Mouse (Mus musculus) forebrain, embryonic 10.5 days (tissue): ENCODE data around the gene Ptgfrn. TPM values are rescaled to one million over a fixed set of nuclear protein-coding genes. Genes with fewer than 3 reads are reported as not detected.

Experiments
- DNase-seq: peaks from one replicate; pipeline ENCODE4 v3.0.0-alpha.2; 2017; ENCODE audit warnings: low spot score; ENCODE audit errors: extremely low spot score
- H3K27ac ChIP-seq: fragments of 300-500 bp; sonication (generic); 2 replicates; pipeline ENCODE4 v1.5.1; 2016; ENCODE audit warnings: mild to moderate bottlenecking
- H3K27me3 ChIP-seq: fragments of 300-500 bp; sonication (generic); 2 replicates; pipeline ENCODE4 v1.6.1; 2016; ENCODE audit warnings: mild to moderate bottlenecking; ENCODE audit not compliant: poor library complexity, severe bottlenecking
- H3K36me3 ChIP-seq: fragments of 300-500 bp; sonication (generic); replicated peaks from 2 replicates; pipeline ENCODE4 v1.6.1; 2016; ENCODE audit warnings: mild to moderate bottlenecking, moderate library complexity
- H3K4me1 ChIP-seq: fragments of 300-500 bp; sonication (generic); 2 replicates; pipeline ENCODE4 v1.6.1; 2016
- H3K4me3 ChIP-seq: fragments of 300-500 bp; sonication (generic); 2 replicates; pipeline ENCODE4 v1.5.1; 2016; ENCODE audit warnings: mild to moderate bottlenecking, moderate library complexity
- H3K9me3 ChIP-seq: fragments of 300-500 bp; sonication (generic); 2 replicates; pipeline ENCODE4 v1.6.1; 2016; ENCODE audit warnings: mild to moderate bottlenecking, moderate library complexity
- WGBS: fragments of 180-500 bp; shearing (Covaris S2); methylation state at CpG from one replicate; pipeline ENCODE4 v1.1.7; 2016; 5-methylcytosine and 5-hydroxymethylcytosine counted together
- polyA plus RNA-seq: library from polyadenylated mRNA; unstranded; fragments of >200 nt; fragmentation: Nextera tagmentation; extraction: Ambion mirVana; gene quantifications from 2 replicates; pipeline ENCODE4 v1.2.1, GENCODE M21; 2016

Ptgfrn gene
- polyA plus RNA-seq, 1 experiment from 2014 or later: 3.3 TPM

DNA sequence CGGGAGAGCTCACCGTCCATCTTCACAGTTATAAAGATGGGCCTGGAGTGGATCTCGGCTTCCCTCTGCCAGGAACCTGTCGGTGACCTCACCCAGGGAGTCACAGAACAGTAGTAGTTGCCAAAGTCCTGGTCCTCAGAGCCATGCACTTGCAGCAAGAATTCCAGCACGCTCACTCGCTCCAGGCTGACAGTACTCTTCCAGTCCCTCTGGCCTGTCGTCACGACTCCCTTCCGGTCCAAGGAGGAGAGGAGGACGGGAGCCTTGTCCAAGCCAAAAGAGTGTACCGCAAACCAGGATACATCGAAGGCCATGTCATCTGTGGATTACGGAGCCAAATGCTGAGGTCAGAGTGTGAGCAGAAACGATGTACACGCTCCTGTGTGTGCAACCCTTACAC, 64.6 kb downstream of the Ptgfrn start:
- no peak for DNase-seq
- H3K27me3 ChIP-seq: no peaks in the 10 kb centered on the region
- peak overlapping the region; percentile 16; the same call in 1 of the 2 replicates for H3K27ac ChIP-seq
- H3K9me3 ChIP-seq: peaks cover 3% of the 10 kb centered on the region; the same call in 1 of the 2 replicates
- peaks cover 34% of the 10 kb centered on the region for H3K4me1 ChIP-seq
- H3K4me3 ChIP-seq: no peak overlapping the region
- peaks cover 89% of the 10 kb centered on the region for H3K36me3 ChIP-seq
- 96% methylated on average over 15 of the region's 15 CpGs for WGBS

DNA sequence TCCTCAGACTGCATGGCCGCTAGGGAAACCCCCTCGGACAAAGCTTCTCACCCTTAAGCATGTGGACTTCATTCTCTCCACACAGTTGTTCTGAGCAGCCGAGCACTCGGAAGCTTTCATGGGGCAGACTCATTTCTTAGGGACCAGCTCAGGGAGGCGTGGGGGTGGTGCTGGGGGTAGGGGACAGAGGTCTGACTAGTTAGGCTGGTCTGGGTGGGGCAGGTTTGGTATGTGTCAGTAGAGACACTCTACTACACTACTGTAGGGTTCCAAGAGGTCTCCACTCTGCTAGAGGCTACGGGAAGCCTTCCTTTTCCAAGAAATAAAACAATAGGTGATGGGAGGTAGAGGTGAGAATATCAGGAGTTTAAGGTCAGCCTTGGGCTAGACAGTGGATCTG, 65.4 kb downstream of the Ptgfrn start:
- Histone ChIP-seq H3K9me3 (peaks cover 3% of the 10 kb centered on the region; the same call in 1 of the 2 replicates), H3K27ac (no peak overlapping the region), H3K27me3 (no peaks in the 10 kb centered on the region), H3K36me3 (peaks cover 89% of the 10 kb centered on the region), H3K4me3 (no peak overlapping the region), H3K4me1 (peaks cover 34% of the 10 kb centered on the region)
- WGBS: 83% methylated on average over 6 of the region's 6 CpGs
- DNase-seq: no peak

DNA sequence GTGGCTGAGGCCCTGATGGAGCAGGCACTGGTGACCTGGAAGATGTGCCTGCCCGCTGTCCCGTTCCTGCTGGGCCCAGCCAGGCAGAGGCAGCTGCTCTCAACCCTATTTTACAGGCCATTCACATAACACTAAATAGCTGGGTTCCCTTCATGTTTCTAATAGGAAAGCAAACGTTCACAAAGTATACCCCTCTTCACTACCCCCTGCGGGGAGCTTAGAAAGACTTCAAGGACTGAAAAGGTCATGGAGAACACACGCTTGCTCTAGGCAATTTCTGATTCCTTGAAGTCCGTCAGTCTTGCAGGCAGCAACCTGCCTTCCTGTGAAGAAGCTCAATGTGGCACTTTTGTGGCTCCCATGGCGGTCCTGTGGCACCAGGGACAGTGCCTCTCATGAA, 68.1 kb downstream of the Ptgfrn start:
- DNase-seq: no peak
- Histone ChIP-seq H3K4me1 (peaks cover 30% of the 10 kb centered on the region), H3K27ac (no peak overlapping the region), H3K27me3 (no peaks in the 10 kb centered on the region), H3K36me3 (peaks cover 86% of the 10 kb centered on the region), H3K4me3 (no peak overlapping the region), H3K9me3 (peaks cover 3% of the 10 kb centered on the region; the same call in 1 of the 2 replicates)
- WGBS: 59% methylated on average over 7 of the region's 7 CpGs

DNA sequence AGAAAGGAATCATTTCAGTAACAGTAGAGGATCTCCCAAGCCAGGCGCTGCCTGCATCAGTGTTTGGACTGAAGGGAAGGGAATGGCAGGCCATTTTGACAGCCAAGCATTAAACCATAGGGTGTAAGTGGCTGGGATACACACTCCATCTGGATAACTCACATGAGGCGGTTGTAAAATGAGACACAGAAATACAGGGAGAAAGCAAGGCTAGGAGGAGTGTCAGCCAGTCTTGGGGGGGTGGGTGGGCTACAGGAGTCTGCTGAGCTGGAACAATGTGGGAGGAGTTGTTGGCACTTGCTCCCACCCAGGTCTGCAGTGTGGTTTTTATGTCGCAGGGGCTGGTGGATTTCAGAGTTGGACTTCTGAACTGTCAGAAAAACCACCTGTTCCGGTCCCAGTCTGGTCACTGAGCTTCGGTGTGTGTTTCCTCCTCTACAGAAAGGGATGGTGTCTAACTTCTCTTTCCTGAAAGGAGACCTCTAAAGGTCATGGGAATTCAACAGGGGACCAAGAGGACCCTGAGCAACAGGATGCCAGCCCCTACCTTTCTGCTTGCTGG, 72.0 kb downstream of the Ptgfrn start:
- H3K36me3 ChIP-seq: peaks cover 55% of the 10 kb centered on the region
- H3K4me1 ChIP-seq: peaks cover 28% of the 10 kb centered on the region
- DNase-seq: no peak
- no peaks in the 10 kb centered on the region for H3K27me3 ChIP-seq
- 88% methylated on average over 5 of the region's 5 CpGs for WGBS
- no peaks in the 10 kb centered on the region; the same call in 1 of the 2 replicates for H3K9me3 ChIP-seq
- H3K27ac ChIP-seq: 0 out of 2 replicates have a peak overlapping the region, but pooled peaks have one; percentile 11
- H3K4me3 ChIP-seq: no peak overlapping the region

DNA sequence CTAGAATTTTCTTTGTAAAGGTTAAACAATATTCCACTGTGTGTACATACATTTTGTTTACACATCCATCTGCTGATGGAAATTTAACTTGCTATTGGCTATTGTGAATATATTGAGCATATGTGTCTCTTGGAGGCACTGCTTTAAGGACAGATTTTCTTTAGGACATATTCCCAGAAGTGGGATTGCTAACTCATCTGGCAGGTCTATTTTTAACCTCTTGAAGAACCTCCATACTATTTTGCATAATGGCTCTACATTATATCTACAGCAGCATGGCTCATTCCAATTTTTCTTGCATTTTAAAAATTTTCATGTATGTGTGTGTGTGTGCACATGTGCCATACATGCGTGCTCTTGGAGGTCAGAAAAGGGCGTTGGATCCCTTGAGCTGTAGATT, 74.1 kb downstream of the Ptgfrn start:
- Histone ChIP-seq H3K4me1 (peaks cover 18% of the 10 kb centered on the region), H3K36me3 (peaks cover 34% of the 10 kb centered on the region), H3K9me3 (no peaks in the 10 kb centered on the region), H3K27me3 (no peaks in the 10 kb centered on the region), H3K4me3 (no peak overlapping the region), H3K27ac (no peak overlapping the region)
- WGBS: 96% methylated on average over 2 of the region's 2 CpGs
- no peak for DNase-seq

DNA sequence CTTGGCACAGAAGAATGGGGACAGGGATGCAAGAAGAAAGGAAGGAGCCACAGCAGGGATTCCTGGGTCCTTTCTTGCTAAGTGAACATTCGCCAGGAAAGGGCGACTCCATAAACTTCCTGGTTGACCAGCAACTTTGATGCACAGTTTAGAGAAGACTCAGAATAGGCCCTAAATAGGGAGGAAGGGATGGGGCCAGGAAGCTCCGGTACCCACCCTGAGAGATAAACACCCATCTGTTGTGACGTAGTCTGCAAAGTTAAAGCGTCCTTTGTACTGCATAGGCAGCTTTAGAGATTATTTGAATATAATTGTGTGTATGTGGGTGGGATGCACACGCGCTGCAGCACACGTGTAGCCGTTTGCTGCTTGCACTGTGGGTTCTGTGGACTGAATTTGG, 75.6 kb downstream of the Ptgfrn start:
- Histone ChIP-seq H3K4me1 (peaks cover 18% of the 10 kb centered on the region), H3K36me3 (peaks cover 21% of the 10 kb centered on the region), H3K27me3 (no peaks in the 10 kb centered on the region), H3K27ac (no peak overlapping the region), H3K9me3 (no peaks in the 10 kb centered on the region), H3K4me3 (no peak overlapping the region)
- WGBS: 92% methylated on average over 9 of the region's 9 CpGs
- DNase-seq: no peak

DNA sequence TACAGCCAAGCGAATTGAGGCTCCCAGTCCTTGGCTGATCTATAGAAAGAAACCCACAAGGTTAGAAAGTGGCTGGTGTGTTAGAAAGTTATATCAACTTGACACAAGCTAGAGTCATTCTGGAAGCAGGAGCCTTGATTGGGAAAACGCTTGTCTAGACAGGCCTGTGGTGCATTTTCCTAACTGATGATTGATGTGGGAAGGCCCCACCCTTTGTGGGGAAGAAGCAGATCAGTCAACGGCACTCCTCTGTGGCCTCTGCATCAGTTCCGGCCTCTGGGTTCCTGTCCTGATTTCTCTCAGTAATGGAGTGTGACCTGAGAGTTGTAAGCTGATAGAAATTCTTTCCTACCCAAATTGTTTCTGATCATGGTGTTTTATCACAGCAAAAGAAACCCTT, 76.4 kb downstream of the Ptgfrn start:
- H3K4me3 ChIP-seq: no peak overlapping the region
- WGBS: 84% methylated on average over 4 of the region's 4 CpGs
- H3K4me1 ChIP-seq: peaks cover 18% of the 10 kb centered on the region
- H3K27me3 ChIP-seq: no peaks in the 10 kb centered on the region
- no peak for DNase-seq
- peak overlapping the region; percentile 7; the same call in 1 of the 2 replicates for H3K27ac ChIP-seq
- no peaks in the 10 kb centered on the region for H3K9me3 ChIP-seq
- peaks cover 15% of the 10 kb centered on the region for H3K36me3 ChIP-seq

DNA sequence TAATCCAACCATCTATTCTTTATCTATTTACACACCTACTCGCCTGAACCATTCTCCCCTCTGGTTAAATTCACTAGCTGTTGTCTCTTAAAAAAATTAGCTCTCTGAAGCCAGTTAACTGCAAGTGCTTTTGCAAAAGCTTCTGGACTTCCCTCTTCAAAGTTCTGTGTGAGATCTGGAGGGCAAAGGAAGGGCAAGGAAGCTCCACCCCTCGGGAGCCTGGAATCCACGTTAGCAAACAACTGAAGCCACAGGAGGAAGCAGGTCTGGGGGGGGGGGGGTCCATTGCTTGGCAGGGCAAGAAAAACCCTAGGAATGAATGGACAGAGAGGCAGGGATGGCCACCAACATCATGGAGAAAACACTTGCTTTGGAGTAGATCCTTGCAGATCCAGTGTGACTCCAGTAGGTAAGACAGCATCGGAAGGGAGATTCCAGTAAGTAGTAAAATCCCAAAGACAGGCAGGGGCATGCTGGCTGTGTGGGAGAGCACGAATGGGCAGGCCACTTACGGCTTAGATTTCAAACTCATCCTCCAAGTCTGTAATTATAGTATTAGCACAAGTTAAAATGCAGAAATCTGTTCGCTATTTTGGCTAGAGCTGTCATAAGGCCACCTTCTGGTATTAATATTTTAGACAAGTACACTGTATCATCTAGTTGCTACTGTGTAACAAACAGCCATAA, 78.5 kb downstream of the Ptgfrn start:
- Histone ChIP-seq H3K9me3 (no peaks in the 10 kb centered on the region), H3K27ac (no peak overlapping the region), H3K27me3 (no peaks in the 10 kb centered on the region), H3K36me3 (no peaks in the 10 kb centered on the region), H3K4me1 (peaks cover 7% of the 10 kb centered on the region), H3K4me3 (no peak overlapping the region)
- WGBS: 66% methylated on average over 7 of the region's 7 CpGs
- DNase-seq: no peak

DNA sequence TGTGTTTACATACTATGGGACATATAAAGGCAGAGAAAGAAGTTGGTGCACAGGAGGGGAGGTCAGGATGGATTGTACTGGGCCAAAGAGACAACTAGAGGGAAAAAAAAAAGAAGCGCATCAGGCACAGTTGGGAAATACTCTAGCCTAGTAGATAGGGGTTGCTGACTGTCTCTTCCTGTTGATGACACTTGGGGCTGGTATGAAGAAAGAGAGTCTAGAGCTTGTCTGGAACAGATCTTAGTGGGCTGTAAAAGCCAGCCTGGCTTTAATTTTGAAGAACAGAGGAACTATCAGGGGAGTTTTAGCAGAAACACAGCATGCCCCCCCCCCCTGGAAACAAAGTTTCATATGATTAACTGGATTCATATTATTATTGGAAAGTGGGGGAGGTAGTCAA, 79.4 kb downstream of the Ptgfrn start:
- H3K9me3 ChIP-seq: no peaks in the 10 kb centered on the region
- no peak overlapping the region for H3K4me3 ChIP-seq
- H3K27ac ChIP-seq: no peak overlapping the region
- H3K27me3 ChIP-seq: no peaks in the 10 kb centered on the region
- no peak for DNase-seq
- WGBS: 93% methylated on average over 1 of the region's 1 CpGs
- H3K36me3 ChIP-seq: no peaks in the 10 kb centered on the region
- H3K4me1 ChIP-seq: peaks cover 7% of the 10 kb centered on the region

DNA sequence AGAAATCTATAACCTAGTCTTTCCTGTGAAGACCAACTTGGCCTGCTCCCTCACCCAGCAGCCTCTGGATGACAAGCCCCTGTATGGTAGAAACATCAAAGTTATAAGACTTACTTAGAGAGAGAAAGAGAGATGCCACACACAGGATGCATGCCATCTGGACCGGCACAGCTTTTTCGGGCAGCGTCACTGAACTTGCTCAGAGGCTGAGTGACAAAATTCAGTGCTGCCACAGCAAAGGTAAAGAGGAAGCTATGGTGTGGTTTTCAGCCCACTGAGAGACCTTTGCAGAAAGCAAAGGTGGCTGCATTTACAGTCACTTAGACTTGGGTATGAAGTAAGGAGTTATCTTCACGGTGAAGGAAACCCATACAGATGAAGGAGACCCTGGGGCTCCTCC, 80.7 kb downstream of the Ptgfrn start, which contains the start of gene Cd101:
TSS of gene Cd101 (minus strand) at position 218 of the 400 bp plus-strand sequence.
- no peaks in the 10 kb centered on the region for H3K9me3 ChIP-seq
- no peak for DNase-seq
- H3K27me3 ChIP-seq: no peaks in the 10 kb centered on the region
- no peaks in the 10 kb centered on the region for H3K36me3 ChIP-seq
- no peak within 1 kb of the TSS for H3K4me3 ChIP-seq
- no peak within 1 kb of the TSS for H3K27ac ChIP-seq
- WGBS: 91% methylated on average over 4 of the region's 4 CpGs
- H3K4me1 ChIP-seq: peaks cover 7% of the 10 kb centered on the region

DNA sequence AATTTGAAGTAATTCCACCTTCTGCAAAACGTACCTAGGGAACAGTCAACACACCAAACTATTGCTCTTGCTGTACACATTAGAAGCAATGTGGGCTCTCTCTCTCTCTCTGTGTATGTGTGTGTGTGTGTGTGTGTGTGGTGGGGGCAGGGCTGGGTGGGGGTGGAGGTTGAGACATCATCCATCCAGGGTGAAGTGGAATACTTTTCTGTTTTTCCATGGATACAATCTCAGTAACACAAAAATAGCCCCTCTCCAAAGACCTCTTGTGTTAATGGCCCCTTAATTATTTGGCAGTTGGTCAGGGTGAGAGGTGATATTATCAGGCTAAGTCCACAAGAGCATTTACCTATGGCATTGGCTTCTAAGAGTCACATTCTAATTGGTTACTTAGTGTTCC, 83.3 kb downstream of the Ptgfrn start:
- H3K9me3 ChIP-seq: no peaks in the 10 kb centered on the region
- 89% methylated on average over 1 of the region's 1 CpGs for WGBS
- no peak overlapping the region for H3K4me3 ChIP-seq
- H3K36me3 ChIP-seq: no peaks in the 10 kb centered on the region
- peaks cover 7% of the 10 kb centered on the region for H3K4me1 ChIP-seq
- DNase-seq: no peak
- no peak overlapping the region for H3K27ac ChIP-seq
- no peaks in the 10 kb centered on the region for H3K27me3 ChIP-seq

DNA sequence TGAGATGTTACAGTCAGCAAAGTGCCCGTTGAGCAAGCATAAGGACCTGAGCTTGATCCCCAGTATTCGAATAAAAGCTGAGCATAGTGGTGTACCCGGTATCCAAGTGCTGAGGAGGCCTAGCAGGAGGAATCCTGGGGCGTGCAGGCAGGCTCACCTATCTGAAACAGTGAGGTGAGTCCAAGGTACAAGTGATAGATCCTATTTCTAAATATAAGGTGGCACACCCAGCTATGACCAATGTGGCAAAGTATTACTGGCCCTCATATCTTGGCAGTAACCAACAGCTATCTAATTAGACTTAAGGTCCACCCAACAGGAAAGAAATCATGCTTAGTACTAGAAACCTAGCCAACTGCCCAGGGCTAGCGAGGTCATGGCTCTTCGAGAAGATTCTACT, 87.1 kb downstream of the Ptgfrn start:
- DNase-seq: no peak
- no peaks in the 10 kb centered on the region for H3K36me3 ChIP-seq
- WGBS: 86% methylated on average over 6 of the region's 6 CpGs
- no peaks in the 10 kb centered on the region for H3K27me3 ChIP-seq
- no peaks in the 10 kb centered on the region for H3K9me3 ChIP-seq
- no peaks in the 10 kb centered on the region for H3K4me1 ChIP-seq
- no peak overlapping the region for H3K27ac ChIP-seq
- H3K4me3 ChIP-seq: no peak overlapping the region

DNA sequence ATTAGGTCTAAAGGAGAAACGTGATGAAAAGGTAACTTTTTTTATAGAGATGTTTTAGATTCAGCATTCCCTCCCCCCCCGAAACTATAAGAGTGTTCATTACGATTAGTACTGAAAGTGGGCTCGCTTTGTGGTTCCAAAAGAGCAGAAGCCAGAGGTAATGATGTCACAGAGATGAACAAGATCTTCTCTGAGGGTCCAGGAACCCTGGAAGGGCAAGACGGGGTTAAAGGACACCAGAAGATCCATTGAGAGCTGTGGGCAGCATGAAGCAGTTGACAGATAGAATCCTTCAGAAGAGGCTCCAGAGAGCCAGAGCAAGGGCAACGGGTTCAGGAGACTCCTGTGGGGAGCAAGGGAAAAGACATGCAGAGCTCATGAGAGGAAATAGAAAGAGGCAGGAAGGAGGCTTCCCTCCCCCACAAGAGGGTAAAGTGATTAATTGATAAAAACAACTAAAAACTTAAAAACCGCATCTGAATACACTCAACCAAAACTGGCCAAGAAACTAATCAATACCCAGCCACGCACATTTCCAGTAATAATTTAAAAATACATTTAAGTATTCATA, 88.5 kb downstream of the Ptgfrn start:
- Histone ChIP-seq H3K9me3 (no peaks in the 10 kb centered on the region), H3K27me3 (no peaks in the 10 kb centered on the region), H3K27ac (no peak overlapping the region), H3K36me3 (no peaks in the 10 kb centered on the region), H3K4me3 (no peak overlapping the region), H3K4me1 (no peaks in the 10 kb centered on the region)
- WGBS: 83% methylated on average over 8 of the region's 8 CpGs
- DNase-seq: no peak
